Mouse (Mus musculus) adrenal gland, postnatal 14 days (tissue): Measurements from ENCODE around the gene Slc25a27. TPM values are rescaled to one million over a fixed set of nuclear protein-coding genes. Genes with fewer than 3 reads are reported as not detected.

Source experiments
- DNase-seq: peaks from one replicate; pipeline ENCODE4 v3.0.0; 2021; ENCODE audit warnings: mixed read lengths
- total RNA-seq: library from RNA; stranded (reverse); gene quantifications from 2 replicates; pipeline ENCODE4 v1.2.3, GENCODE M21; 2021

The Slc25a27 gene
- total RNA-seq, 1 experiment from 2014 or later = 3.1 TPM

DNA sequence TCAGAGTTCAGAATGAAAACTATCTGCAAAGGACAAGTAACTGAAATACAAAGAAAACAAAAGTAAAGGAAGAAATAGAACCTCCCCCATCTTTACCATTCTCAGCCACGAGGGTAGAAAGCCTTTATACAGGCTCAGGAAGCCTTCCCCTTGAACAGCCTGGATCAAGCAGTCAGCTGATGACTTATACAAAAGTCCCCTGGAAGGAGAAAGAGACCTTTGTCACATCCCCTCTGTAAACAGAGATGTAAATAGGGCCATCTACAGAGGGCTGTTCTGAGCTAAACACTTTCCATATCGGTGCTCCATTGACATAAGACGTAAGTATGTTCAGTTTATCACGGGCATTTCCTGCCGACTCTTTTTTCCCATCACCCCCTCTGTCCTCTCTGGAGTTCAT lies 20.1 kb downstream of the Slc25a27 start:
- no peak for DNase-seq

DNA sequence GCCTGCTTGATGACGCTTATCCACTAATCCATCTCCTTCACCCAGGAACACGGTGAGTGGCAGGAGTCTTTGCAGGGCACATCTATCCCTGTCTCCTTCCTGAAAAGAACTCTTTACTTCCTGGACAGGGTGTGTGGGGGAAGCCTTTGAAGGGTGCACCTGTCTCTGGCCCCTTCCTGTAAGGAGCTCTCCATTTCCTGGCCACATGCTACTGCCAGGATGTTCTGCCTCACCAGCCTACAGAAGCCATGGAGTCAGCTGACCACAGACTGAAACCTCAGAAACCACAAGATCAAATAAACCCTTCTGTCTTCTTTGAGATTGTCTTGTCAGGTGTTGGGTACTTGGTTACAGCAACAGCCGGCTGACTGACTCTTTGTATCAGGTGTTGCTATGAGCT lies 21.9 kb downstream of the Slc25a27 start:
- no peak for DNase-seq

DNA sequence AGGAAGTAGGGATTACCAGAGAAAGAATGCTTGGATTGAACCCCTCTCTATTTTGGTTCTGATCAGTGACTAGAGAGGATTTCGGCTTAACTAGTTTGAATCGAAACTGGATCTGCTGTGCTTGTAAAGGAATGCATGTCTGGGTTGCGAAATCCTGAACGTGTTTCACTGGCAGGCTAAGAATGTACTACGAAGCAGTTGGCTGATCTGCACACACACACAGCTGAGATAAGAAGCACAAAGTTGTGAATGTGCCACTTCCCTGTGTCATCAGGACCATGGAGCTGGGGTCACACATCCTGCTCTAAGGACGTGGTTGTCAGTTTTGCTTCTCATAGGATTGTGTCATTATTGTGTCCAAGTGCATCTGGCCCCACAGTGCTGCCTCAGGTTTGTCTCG lies 22.6 kb downstream of the Slc25a27 start:
- DNase-seq = peak; percentile 6

DNA sequence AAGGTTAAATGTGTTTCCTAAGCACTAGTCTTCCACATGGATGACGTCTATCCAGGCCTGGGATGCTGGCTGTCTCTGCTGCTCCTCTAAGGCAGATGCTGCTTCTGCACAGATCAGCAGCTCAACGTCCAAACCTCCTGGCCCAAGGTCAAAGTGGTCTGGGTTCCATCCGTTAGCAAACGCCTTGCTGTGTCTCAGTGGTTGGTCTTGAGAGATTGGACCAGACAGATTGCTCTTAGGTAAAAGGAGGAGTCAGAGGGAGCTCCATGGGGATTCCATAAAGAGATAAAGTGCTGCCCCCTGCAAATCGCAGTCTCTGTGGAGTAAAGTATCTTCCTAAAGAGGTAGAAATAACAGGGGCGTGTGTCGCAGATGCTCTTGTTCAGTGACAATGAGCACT lies 23.8 kb downstream of the Slc25a27 start:
- DNase-seq = no peak

DNA sequence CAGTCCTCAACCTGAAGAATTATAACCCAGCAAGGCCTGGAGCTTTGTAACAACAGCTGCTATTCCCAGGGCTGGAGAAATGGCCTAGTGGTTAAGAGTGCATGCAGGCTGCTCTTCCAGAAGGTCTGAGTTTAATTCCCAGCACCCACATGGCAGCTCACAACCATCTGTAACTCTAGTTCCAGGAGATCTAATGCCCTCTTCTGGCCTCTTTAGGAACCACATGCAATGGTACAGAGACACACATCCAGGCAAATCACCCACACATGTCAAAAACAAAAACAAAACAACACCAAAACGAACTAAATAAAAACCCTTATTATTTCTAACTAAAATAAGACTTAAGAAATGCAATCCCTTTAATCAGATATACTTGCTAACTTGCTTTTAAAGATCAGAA lies 26.2 kb downstream of the Slc25a27 start:
- DNase-seq = no peak

DNA sequence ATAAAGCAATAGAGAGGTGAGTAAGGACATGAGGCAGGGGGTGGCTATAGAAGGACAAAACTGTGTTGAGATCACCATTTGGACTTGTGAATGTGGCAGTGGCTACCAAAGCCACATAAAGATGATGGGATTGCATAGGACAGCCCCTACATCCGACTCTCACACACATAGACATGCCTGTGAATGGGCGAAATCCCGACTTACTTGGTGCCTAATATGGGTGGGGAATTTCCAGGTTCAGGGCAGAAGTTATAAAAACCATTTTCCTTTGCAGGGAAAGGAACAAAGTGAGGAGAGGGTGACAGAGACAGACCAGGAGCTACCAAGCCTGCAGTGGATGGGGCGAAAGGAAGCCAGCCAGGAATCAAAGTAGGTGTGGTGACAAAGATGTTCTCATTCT lies 29.9 kb downstream of the Slc25a27 start:
- DNase-seq = no peak

DNA sequence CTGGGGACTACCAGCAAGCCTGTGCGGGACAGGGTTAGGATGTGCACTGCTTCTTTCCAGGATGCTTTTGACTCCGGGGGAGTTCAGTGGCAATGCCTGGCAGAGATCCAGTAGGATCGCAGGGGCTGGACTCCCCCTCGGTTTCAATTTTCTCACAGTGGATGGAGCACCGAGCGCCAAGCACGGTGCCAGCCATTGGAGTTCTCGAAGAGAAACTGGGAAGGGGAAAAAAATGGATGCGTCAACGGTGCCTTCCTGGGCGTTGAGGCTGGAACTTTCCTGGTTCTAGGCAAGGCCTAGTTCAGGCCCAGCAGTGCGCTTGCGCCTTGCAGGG lies 36.6 kb downstream of the Slc25a27 start:
- DNase-seq = no peak

DNA sequence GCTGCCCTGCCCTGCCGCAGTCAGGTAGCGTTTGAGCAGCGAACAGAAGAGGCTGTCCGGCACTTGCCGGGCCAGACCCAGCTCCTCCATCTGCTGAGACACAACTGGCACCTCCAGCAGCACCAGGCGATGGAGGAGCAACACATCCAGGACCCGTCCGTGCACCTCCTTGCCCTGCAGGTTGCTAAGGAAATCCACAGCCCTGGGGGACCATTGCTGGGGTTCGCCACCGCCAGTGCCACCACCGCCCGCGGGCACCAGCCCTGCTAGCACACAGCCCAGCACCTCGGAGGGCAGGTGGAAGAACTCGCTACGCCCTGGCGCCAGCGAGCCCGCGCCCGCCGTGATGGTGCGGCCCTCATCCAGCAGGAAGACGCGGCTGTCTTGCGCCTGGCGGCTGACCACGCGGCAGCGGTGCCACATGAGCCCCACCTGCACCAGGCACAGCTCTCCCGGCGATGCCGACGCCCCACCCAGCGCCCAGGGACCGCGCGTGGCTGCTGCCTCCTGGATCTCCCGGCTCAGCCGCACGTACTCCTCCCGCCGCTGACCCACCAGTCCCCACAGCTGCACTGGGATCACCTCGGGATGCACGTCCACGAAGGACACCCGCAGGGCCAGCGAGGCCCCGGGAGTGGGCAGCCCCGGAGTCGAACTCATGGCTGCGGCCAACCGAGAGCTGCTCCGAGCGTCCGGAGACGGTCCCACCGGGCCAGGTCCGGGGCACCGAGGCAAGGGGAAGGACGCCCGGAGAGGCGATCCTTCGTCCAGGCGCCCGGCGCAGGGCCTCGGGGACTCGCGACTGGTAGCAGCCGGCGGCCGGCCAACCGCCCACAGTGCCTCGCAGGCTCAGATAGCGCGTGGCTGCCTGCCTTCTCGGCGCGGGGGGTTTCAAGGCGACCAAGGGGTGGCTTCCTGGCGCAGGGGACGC lies 37.3 kb downstream of the Slc25a27 start, which contains the start of gene Tdrd6:
Gene Tdrd6, minus strand, starts transcription at position 804 of the 931 bp plus-strand sequence.
- peak; percentile 34 for DNase-seq

- DNase-seq = no peak
These were observed 38.0 kb downstream of the Slc25a27 start for GRCm38 (mm10) chr17:43629026-43629495.

DNA sequence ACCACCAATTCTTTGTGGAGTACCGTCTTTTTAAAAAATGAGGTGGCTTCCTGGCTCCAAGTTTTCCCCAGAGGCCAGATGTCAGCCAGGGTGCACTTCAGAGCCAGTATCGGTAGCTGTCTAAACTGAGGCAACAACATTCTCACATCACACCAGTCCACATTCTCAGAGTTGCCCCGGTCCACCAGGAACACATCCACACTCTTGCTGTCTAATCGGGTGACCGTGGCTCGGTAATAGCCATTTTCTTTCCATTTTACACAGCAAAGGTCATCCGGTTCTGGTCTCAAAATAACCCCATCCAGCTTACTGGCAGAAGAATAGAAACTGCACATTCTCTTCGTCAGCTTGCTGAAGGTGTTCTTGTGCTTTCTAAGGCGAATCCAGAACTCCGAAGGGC lies 38.8 kb downstream of the Slc25a27 start:
- DNase-seq = no peak

GRCm38 (mm10) chr17:43622076-43622475 lies 44.9 kb downstream of the Slc25a27 start:
- DNase-seq = no peak

DNA sequence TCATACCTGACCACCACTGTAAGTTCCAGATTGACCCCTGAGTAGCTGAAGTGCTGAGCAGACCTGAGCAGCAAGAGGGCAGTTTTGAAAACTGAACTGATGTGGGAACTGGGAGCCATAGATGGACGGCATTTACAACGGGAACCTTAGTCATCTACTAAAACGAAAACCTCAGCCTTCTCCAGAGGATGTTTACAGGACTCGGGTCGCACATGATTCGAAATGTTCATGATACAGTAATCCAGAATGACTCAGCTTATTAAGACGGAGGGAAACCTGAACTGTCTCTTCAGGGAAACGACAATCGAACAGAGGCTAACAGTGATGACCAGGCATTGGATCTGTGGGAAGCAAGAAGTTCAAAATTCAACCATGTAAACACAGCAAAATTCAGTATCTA lies 47.9 kb downstream of the Slc25a27 start:
- DNase-seq = no peak

GRCm38 (mm10) chr17:43612221-43612620 lies 54.8 kb downstream of the Slc25a27 start:
- DNase-seq = no peak

DNA sequence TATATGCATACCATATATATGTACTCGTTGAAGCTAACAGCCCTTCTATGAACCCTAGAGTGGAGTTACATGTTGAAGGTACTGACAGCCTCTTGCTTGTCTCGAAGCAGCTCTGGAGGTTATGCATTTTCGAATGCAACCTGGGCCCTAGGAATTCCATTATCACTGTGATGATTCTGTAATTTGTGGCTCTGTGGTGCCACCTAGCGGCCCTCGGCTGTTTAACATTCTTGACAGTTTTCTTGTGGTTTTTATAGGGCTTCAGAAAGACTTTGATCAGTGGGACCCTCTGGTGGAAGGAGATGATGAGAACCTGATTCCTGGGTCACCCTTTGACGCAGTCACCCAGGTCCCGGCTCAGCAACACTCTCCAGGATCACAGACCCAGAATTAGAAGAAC lies 55.4 kb downstream of the Slc25a27 start:
- peak; percentile 46 for DNase-seq

DNA sequence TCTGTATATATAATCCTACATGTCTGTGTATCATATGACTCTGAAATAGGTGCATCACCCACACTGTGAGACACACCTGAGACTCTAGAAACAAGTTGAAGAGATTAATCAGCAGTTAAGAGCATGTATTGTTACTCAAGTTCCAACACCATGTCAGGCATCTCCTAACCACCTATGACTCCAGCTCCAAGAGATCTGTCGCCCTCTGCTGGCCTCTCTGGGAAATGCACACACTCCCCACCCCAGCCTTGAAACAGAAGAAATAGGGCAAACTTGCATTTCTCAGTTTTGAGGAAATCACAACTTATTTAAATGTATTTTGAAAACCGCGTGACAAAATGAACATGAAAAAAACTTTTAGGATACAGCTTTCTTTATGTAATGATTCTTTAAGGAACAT lies 60.3 kb downstream of the Slc25a27 start:
- peak; percentile 84 for DNase-seq

- no peak for DNase-seq
These were observed 68.3 kb downstream of the Slc25a27 start for GRCm38 (mm10) chr17:43598706-43599105.

- DNase-seq = no peak
These were observed 69.3 kb downstream of the Slc25a27 start for GRCm38 (mm10) chr17:43597742-43598141.

GRCm38 (mm10) chr17:43592296-43593291 lies 74.4 kb downstream of the Slc25a27 start:
- no peak for DNase-seq
